Mouse (Mus musculus): Measurements from ENCODE around the gene Pi4kb. TPM values are rescaled to one million over a fixed set of nuclear protein-coding genes. Genes with fewer than 3 reads are reported as not detected.

The Pi4kb gene
- total RNA-seq, 2 experiments from 2014 or later = 62.9 to 65.3 TPM

GRCm38 (mm10) chr3:95053701-95054100 lies 79.2 kb downstream of the Pi4kb start:
- DNase-seq (ENCODE audit: low spot score in 2 of 2) = no peak

- DNase-seq (ENCODE audit: low spot score in 2 of 2) = no peak
These were observed 80.1 kb downstream of the Pi4kb start for GRCm38 (mm10) chr3:95054481-95055260.

GRCm38 (mm10) chr3:95056275-95056674 lies 81.7 kb downstream of the Pi4kb start:
- no peak for DNase-seq (ENCODE audit: low spot score in 2 of 2)

Small RNA genes lying within 50 kb of the gene (microRNA-seq; reads per million reads assigned to microRNA genes)
- 2.8 to 4.3 reads per million in 2 experiments for gene Mir7013 (ENCODE audit: borderline number of aligned reads in 2 of 2)

Other genes starting within 250 kb of the Pi4kb start
- gene Cgn, start 188.2 kb upstream of the Pi4kb start, total RNA-seq (2021) = 1 to 10 TPM; 1.0 TPM
- 10 to 100 TPM; 27.4 to 28.6 TPM for gene Pogz, start 137.2 kb upstream of the Pi4kb start, total RNA-seq (2021)
- gene Psmb4, start 87.8 kb upstream of the Pi4kb start, total RNA-seq (2021) = 100 to 1,000 TPM; 276 to 293 TPM
- 10 to 100 TPM; 58.8 to 64.6 TPM for gene Selenbp1, start 41.7 kb upstream of the Pi4kb start, total RNA-seq (2021)
- gene Rfx5, start 20.7 kb upstream of the Pi4kb start, total RNA-seq (2021) = 10 to 100 TPM; 13.4 to 20.4 TPM
- gene Zfp687, start 40.7 kb downstream of the Pi4kb start, total RNA-seq (2021) = 10 to 100 TPM; 22.7 to 26.1 TPM
- gene Psmd4, start 67.9 kb downstream of the Pi4kb start, total RNA-seq (2021) = 100 to 1,000 TPM; 267 to 274 TPM
- gene Pip5k1a, start 132.2 kb downstream of the Pi4kb start, total RNA-seq (2021) = 10 to 100 TPM; 50.9 to 55.4 TPM
- 10 to 100 TPM; 45.8 to 59.5 TPM for gene Vps72, start 136.3 kb downstream of the Pi4kb start, total RNA-seq (2021)
- 1 to 10 TPM in 1 of 2 experiments, not detected in 1; 1.2 TPM for gene Tmod4, start 149.7 kb downstream of the Pi4kb start, total RNA-seq (2021)
- 10 to 100 TPM; 25.6 to 33.4 TPM for gene Scnm1, start 159.3 kb downstream of the Pi4kb start, total RNA-seq (2021)
- 1 to 10 TPM; 6.6 to 7.8 TPM for gene Lysmd1, start 159.4 kb downstream of the Pi4kb start, total RNA-seq (2021)
- gene Tnfaip8l2, start 167.6 kb downstream of the Pi4kb start, total RNA-seq (2021) = 1 to 10 TPM; 3.0 to 4.5 TPM
- 1 to 10 TPM; 1.6 to 2.5 TPM for gene Sema6c, start 185.7 kb downstream of the Pi4kb start, total RNA-seq (2021)
- gene Gabpb2, start 243.2 kb downstream of the Pi4kb start, total RNA-seq (2021) = 10 to 100 TPM; 21.4 to 22.1 TPM

Measured in adrenal gland, adult 18-20 months (tissue).